Mouse (Mus musculus): Measurements from ENCODE around the gene Oprd1. TPM values are rescaled to one million over a fixed set of nuclear protein-coding genes. Genes with fewer than 3 reads are reported as not detected.

Oprd1 gene
- polyA plus RNA-seq, 1 experiment from 2014 or later = not detected

DNA sequence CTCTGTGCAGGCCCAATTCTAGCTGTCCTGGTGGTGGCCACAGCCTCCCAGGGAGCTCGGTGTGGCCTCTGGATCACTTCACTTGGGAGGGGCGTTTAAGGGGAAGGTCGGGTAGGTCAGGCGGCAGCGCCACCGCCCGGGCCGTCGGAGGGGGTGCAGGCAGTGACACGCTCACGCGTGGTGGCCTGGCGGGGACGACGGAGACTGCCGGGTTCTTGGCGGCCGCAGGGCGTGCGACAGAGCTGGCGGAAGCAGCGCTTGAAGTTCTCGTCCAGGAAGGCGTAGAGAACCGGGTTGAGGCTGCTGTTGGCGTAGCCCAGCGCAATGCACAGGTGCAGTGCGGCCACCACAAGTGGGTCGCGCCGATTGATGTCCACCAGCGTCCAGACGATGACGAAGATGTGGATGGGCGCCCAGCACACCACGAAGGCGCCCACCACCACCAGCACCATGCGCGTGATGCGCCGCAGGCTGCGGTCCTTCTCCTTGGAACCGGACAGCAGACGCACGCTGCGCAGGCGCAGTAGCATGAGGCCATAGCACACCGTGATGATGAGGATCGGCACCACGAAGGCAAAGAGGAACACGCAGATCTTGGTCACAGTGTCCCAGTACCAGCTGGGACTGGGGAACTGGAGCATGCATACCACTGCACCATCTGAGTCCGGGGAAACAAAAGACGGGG lies 30.7 kb downstream of the Oprd1 start:
- H3K4me2 ChIP-seq (ENCODE audit: low read depth, low read length, severe bottlenecking) = peak overlapping the region; percentile 58
- 48% methylated on average over 53 of the region's 53 CpGs for WGBS

DNA sequence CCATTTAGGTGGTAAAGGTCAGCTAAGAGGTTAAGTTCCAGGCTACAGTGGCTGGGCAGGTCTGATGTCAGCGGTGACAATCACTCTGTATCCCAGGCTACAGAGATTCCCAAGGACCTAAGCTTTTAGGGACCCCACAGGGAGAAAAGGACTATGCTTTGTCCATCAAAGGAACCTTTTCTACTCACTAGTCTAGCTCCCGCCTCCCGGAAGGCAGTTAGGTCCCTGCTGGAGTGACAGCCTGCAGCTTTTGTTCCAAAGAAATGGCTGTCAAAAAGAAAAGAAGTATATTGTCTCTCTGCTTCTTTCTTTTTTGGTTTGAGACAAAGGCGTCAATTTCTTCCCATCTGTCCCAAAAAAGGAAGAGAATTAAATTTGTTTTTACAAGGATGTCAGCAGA lies 33.1 kb downstream of the Oprd1 start:
- H3K9ac ChIP-seq (ENCODE audit: low read length) = no peak overlapping the region
- ATAC-seq (replicated peaks; ENCODE audit: low FRiP score) = no peak
- 24% methylated on average over 4 of the region's 4 CpGs for WGBS
- H3K36me3 ChIP-seq (ENCODE audit: control insufficient read depth, insufficient read depth, low read length) = no peaks in the 10 kb centered on the region
- DNase-seq (ENCODE audit: low spot score) = no peak
- H3K4me1 ChIP-seq (replicated peaks; ENCODE audit: control insufficient read depth, insufficient read depth, low read length) = 0 out of 2 replicates have a peak, but pooled peaks cover 6% of the 10 kb centered on the region
- H3K9me3 ChIP-seq (ENCODE audit: control insufficient read depth, low read length) = no peaks in the 10 kb centered on the region
- no peak overlapping the region for H3K4me2 ChIP-seq (ENCODE audit: low read depth, low read length, severe bottlenecking)
- no peak overlapping the region for H3K27ac ChIP-seq (ENCODE audit: low read depth, low read length)
- no peak overlapping the region for H3K4me3 ChIP-seq (ENCODE audit: low read depth, low read length)
- peaks cover 3% of the 10 kb centered on the region; the same call in 1 of the 2 replicates for H3K27me3 ChIP-seq (ENCODE audit: control insufficient read depth, insufficient read depth, low read length)

More for the DNA sequence above, 30.7 kb downstream of the Oprd1 start:
- H3K36me3 ChIP-seq (ENCODE audit: control insufficient read depth, insufficient read depth, low read length) = no peaks in the 10 kb centered on the region
- H3K27me3 ChIP-seq (ENCODE audit: control insufficient read depth, insufficient read depth, low read length) = peaks cover 3% of the 10 kb centered on the region; the same call in 1 of the 2 replicates
- peak overlapping the region; percentile 28 for H3K4me3 ChIP-seq (ENCODE audit: low read depth, low read length)
- ATAC-seq (replicated peaks; ENCODE audit: low FRiP score) (no peak), DNase-seq (ENCODE audit: low spot score) (peak; percentile 67)
- H3K9ac ChIP-seq (ENCODE audit: low read length) = peak overlapping the region; percentile 16; the same call in 1 of the 2 replicates
- no peaks in the 10 kb centered on the region for H3K9me3 ChIP-seq (ENCODE audit: control insufficient read depth, low read length)
- no peak overlapping the region for H3K27ac ChIP-seq (ENCODE audit: low read depth, low read length)
- H3K4me1 ChIP-seq (replicated peaks; ENCODE audit: control insufficient read depth, insufficient read depth, low read length) = 0 out of 2 replicates have a peak, but pooled peaks cover 6% of the 10 kb centered on the region

DNA sequence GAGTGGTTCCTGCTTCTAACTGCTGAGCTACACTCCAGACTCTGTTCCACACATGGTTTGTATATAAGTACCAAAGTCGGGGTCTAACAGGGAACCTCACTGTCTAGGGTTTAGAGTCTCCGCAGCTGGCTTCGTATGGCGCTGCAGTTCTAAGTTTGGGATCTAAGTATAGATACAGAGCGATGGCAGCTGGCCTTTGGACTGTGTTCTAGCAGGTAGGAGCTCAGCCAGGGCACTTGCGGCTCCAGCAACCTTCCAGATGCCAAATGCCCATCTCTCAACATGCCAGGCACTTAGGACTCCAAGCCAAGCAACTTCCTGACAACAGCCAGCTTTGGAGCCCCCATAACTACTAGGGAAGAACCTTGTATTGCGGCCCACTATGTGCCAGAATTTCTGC lies 36.1 kb downstream of the Oprd1 start:
- Histone ChIP-seq H3K27ac (ENCODE audit: low read depth, low read length) (no peak overlapping the region), H3K27me3 (ENCODE audit: control insufficient read depth, insufficient read depth, low read length) (no peaks in the 10 kb centered on the region; the same call in 1 of the 2 replicates), H3K4me1 (replicated peaks; ENCODE audit: control insufficient read depth, insufficient read depth, low read length) (0 out of 2 replicates have a peak, but pooled peaks cover 6% of the 10 kb centered on the region), H3K9ac (ENCODE audit: low read length) (no peak overlapping the region), H3K4me2 (ENCODE audit: low read depth, low read length, severe bottlenecking) (no peak overlapping the region), H3K36me3 (ENCODE audit: control insufficient read depth, insufficient read depth, low read length) (no peaks in the 10 kb centered on the region), H3K9me3 (ENCODE audit: control insufficient read depth, low read length) (no peaks in the 10 kb centered on the region), H3K4me3 (ENCODE audit: low read depth, low read length) (no peak overlapping the region)
- DNase-seq (ENCODE audit: low spot score) (no peak), ATAC-seq (replicated peaks; ENCODE audit: low FRiP score) (no peak)
- WGBS = 92% methylated on average over 7 of the region's 7 CpGs

DNA sequence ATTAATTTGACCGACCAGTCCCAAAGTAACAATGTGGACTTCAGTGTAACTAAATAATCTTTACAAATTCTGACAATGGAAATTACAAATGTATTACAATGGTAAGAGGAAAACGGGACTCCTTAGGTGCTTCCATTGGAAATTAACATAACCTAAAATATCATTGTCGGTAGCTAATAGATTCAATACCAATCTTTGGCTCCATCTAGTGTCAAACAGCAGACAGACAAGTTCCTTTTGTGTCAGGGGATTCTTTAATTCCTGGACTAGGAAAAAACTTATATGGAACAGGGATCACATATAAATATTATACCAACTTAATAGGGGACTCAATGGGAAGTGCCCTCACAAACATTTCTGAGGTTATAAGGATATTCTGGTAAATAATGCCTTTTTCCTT lies 43.1 kb downstream of the Oprd1 start:
- Histone ChIP-seq H3K9me3 (ENCODE audit: control insufficient read depth, low read length) (no peaks in the 10 kb centered on the region), H3K36me3 (ENCODE audit: control insufficient read depth, insufficient read depth, low read length) (no peaks in the 10 kb centered on the region), H3K27me3 (ENCODE audit: control insufficient read depth, insufficient read depth, low read length) (no peaks in the 10 kb centered on the region), H3K4me1 (replicated peaks; ENCODE audit: control insufficient read depth, insufficient read depth, low read length) (no peaks in the 10 kb centered on the region), H3K27ac (ENCODE audit: low read depth, low read length) (no peak overlapping the region), H3K4me3 (ENCODE audit: low read depth, low read length) (no peak overlapping the region), H3K9ac (ENCODE audit: low read length) (no peak overlapping the region), H3K4me2 (ENCODE audit: low read depth, low read length, severe bottlenecking) (no peak overlapping the region)
- DNase-seq (ENCODE audit: low spot score) = no peak
- no peak for ATAC-seq (replicated peaks; ENCODE audit: low FRiP score)
- WGBS = 42% methylated on average over 3 of the region's 3 CpGs

DNA sequence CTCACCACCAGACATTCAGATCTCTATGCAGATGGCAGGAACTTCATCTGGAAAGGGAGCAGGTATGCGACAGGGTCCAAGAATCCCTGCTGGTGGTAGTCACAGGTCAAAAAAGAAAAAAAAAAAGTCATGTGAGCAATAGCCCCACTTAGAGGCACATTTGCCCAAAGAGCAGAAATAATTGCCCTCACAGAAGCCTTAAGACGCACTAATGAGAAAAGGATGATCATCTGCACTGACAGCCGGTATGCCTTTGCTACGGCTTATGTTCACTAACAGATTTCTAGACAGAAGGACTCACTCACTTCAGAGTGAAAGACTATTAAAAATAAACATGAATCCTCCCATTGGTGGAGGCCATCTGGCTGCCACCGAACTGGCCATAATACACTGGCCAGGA lies 44.7 kb downstream of the Oprd1 start:
- H3K4me1 ChIP-seq (replicated peaks; ENCODE audit: control insufficient read depth, insufficient read depth, low read length) = no peaks in the 10 kb centered on the region
- H3K27me3 ChIP-seq (ENCODE audit: control insufficient read depth, insufficient read depth, low read length) = no peaks in the 10 kb centered on the region
- H3K4me3 ChIP-seq (ENCODE audit: low read depth, low read length) = no peak overlapping the region
- H3K36me3 ChIP-seq (ENCODE audit: control insufficient read depth, insufficient read depth, low read length) = no peaks in the 10 kb centered on the region
- no peak overlapping the region for H3K4me2 ChIP-seq (ENCODE audit: low read depth, low read length, severe bottlenecking)
- ATAC-seq (replicated peaks; ENCODE audit: low FRiP score) (no peak), DNase-seq (ENCODE audit: low spot score) (no peak)
- 80% methylated on average over 5 of the region's 5 CpGs for WGBS
- H3K27ac ChIP-seq (ENCODE audit: low read depth, low read length) = no peak overlapping the region
- H3K9ac ChIP-seq (ENCODE audit: low read length) = no peak overlapping the region
- no peaks in the 10 kb centered on the region for H3K9me3 ChIP-seq (ENCODE audit: control insufficient read depth, low read length)

DNA sequence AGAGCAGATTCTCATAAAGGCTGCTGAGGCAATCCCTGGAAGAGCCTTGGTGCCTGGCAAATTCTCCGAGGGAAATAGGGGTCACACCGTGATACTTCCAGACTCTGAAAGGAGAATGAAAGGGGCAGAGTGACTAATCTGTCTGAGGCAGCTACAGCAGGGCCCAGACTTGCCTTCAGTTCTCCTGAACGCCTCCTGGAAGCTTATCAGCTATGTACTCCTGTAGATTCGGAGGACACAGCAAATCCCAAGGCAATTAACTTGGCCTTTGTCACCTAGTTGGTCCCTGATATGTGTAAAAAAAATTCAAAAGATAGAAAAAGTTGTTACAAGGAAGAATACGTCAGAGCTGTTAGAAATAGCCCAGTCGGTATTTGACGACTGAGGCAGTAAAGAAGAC lies 49.2 kb downstream of the Oprd1 start:
- Histone ChIP-seq H3K9ac (ENCODE audit: low read length) (no peak overlapping the region), H3K4me3 (ENCODE audit: low read depth, low read length) (no peak overlapping the region), H3K9me3 (ENCODE audit: control insufficient read depth, low read length) (no peaks in the 10 kb centered on the region), H3K4me2 (ENCODE audit: low read depth, low read length, severe bottlenecking) (no peak overlapping the region), H3K27me3 (ENCODE audit: control insufficient read depth, insufficient read depth, low read length) (no peaks in the 10 kb centered on the region), H3K36me3 (ENCODE audit: control insufficient read depth, insufficient read depth, low read length) (no peaks in the 10 kb centered on the region), H3K27ac (ENCODE audit: low read depth, low read length) (no peak overlapping the region), H3K4me1 (replicated peaks; ENCODE audit: control insufficient read depth, insufficient read depth, low read length) (no peaks in the 10 kb centered on the region)
- no peak for DNase-seq (ENCODE audit: low spot score)
- 73% methylated on average over 7 of the region's 7 CpGs for WGBS
- no peak for ATAC-seq (replicated peaks; ENCODE audit: low FRiP score)

DNA sequence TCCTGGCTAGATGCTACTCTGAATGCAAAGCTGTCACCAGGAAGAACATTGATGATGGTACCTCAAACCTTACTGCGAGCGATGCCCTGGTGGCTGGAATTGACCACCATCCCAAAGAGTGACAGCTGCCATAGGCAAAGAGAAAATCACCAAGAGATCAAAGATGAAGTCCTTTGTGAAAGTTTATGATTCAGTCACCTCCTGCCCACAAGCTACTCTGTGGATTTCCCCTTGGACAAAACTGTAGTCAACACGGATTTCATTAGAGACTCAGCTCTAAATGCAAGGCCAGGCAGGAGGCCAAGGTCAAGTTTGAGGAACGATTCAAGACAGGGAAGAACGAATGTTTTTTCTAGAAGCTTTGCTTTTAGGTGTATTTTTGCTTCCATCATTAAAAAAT lies 50.4 kb downstream of the Oprd1 start:
- no peaks in the 10 kb centered on the region for H3K4me1 ChIP-seq (replicated peaks; ENCODE audit: control insufficient read depth, insufficient read depth, low read length)
- H3K4me2 ChIP-seq (ENCODE audit: low read depth, low read length, severe bottlenecking) = no peak overlapping the region
- no peaks in the 10 kb centered on the region for H3K36me3 ChIP-seq (ENCODE audit: control insufficient read depth, insufficient read depth, low read length)
- H3K4me3 ChIP-seq (ENCODE audit: low read depth, low read length) = no peak overlapping the region
- 92% methylated on average over 5 of the region's 5 CpGs for WGBS
- H3K27ac ChIP-seq (ENCODE audit: low read depth, low read length) = no peak overlapping the region
- H3K9ac ChIP-seq (ENCODE audit: low read length) = no peak overlapping the region
- DNase-seq (ENCODE audit: low spot score) (no peak), ATAC-seq (replicated peaks; ENCODE audit: low FRiP score) (no peak)
- H3K27me3 ChIP-seq (ENCODE audit: control insufficient read depth, insufficient read depth, low read length) = no peaks in the 10 kb centered on the region
- H3K9me3 ChIP-seq (ENCODE audit: control insufficient read depth, low read length) = no peaks in the 10 kb centered on the region

DNA sequence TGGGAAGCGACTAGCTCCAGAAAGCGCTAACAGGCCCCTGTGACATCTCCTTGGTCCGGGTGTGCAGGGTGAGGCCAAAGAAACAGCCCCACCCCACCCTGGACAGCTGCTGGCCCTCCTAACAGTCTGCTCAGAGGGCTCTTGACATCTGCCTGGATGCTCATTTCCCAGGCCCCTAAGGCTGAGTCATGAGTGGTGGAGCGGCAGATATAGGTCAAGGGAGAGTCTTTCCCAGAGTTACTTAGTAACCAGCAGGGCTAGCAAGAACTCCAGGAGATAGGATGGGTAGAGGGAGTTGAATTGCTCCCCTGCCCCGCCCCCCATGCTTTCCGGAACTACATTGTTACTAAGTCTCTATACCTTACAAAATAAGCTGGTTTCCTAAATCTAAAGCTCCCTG lies 51.1 kb downstream of the Oprd1 start:
- DNase-seq (ENCODE audit: low spot score) (no peak), ATAC-seq (replicated peaks; ENCODE audit: low FRiP score) (no peak)
- Histone ChIP-seq H3K9me3 (ENCODE audit: control insufficient read depth, low read length) (no peaks in the 10 kb centered on the region), H3K27ac (ENCODE audit: low read depth, low read length) (no peak overlapping the region), H3K4me1 (replicated peaks; ENCODE audit: control insufficient read depth, insufficient read depth, low read length) (no peaks in the 10 kb centered on the region), H3K4me3 (ENCODE audit: low read depth, low read length) (no peak overlapping the region), H3K4me2 (ENCODE audit: low read depth, low read length, severe bottlenecking) (no peak overlapping the region), H3K27me3 (ENCODE audit: control insufficient read depth, insufficient read depth, low read length) (no peaks in the 10 kb centered on the region), H3K36me3 (ENCODE audit: control insufficient read depth, insufficient read depth, low read length) (no peaks in the 10 kb centered on the region), H3K9ac (ENCODE audit: low read length) (no peak overlapping the region)
- WGBS = 78% methylated on average over 6 of the region's 6 CpGs

DNA sequence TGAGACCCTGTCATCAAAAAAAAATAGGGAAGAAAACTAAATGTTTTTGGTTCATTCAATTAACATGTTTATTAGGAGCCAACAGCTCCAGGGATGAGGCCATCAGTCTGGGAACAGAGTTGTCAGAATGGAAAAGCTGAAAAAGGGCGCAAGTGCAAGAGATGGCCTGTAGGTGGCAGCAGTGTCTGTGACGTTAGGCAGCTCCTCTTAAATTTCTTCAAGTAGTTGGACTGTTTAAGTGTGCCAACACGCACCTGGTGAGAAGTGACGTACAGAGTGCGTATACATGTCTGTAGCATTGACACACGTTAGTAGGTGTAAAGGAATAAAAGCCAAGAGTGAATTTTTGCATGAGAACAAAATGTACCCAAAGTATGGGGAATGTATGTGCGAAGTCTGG lies 55.4 kb downstream of the Oprd1 start:
- ATAC-seq (replicated peaks; ENCODE audit: low FRiP score) = no peak
- Histone ChIP-seq H3K36me3 (ENCODE audit: control insufficient read depth, insufficient read depth, low read length) (no peaks in the 10 kb centered on the region), H3K4me2 (ENCODE audit: low read depth, low read length, severe bottlenecking) (no peak overlapping the region), H3K9me3 (ENCODE audit: control insufficient read depth, low read length) (no peaks in the 10 kb centered on the region), H3K4me1 (replicated peaks; ENCODE audit: control insufficient read depth, insufficient read depth, low read length) (peaks cover 1% of the 10 kb centered on the region; the same call in 1 of the 2 replicates), H3K4me3 (ENCODE audit: low read depth, low read length) (no peak overlapping the region), H3K9ac (ENCODE audit: low read length) (no peak overlapping the region), H3K27me3 (ENCODE audit: control insufficient read depth, insufficient read depth, low read length) (no peaks in the 10 kb centered on the region; the same call in 1 of the 2 replicates), H3K27ac (ENCODE audit: low read depth, low read length) (no peak overlapping the region)
- peak; percentile 83 for DNase-seq (ENCODE audit: low spot score)
- 26% methylated on average over 7 of the region's 7 CpGs for WGBS

All from forebrain, embryonic 11.5 days (tissue).